Mouse (Mus musculus) layer of hippocampus, adult 11-12 months (tissue): ENCODE data around the gene Lin7a.
A peak's percentile ranks its signal among the peaks of the same experiment; 100 is the strongest.

Experiments
- DNase-seq: peaks from one replicate; pipeline ENCODE4 v3.0.0; 2022; ENCODE audit warnings: low spot score

Lin7a gene

DNA sequence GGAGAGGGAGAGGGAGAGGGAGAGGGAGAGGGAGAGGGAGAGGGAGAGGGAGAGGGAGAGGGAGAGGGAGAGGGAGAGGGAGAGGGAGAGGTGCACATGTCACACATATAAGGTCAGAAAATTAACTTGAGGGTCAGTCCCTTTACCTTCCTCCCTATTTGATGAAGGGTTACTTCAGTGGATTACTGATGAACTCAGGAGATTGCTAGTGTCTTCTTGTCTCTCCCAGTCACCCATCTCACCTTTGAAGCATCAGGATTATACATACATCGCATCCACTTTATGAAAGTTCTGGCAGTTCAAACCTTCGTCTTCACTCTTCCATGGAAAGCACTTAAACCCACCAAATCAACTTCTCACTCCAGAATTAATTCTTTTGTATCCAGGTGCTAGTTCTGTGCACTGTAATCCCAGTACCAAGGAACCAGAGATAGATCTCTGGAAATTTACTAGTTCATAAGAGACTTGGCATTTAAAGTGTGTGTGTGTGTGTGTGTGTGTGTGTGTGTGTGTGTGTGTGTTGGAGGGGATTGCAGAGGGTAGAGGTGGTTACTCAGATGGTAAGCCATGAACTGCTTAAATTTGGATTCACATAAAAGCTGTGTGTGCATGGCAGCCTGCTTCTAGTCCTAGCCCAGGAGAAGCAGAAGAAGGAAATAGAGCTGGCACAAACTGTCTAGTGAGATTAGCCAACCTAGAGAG lies 19.5 kb upstream of the Lin7a start:
- DNase-seq: no peak

DNA sequence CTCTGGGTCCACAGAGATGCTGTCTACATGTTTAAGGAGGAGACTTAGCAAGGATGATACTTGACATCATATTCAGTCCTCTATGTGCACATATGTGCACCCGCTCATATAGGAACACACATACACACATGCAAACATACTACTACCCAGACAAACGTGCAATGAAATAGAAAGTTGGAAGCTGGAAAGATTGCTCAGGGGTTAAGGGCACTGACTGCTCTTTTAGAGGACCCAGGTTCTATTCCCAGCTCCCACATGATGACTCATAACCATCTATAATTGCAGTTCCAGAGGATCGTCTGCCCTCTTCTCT lies 19.0 kb upstream of the Lin7a start:
- DNase-seq: no peak

DNA sequence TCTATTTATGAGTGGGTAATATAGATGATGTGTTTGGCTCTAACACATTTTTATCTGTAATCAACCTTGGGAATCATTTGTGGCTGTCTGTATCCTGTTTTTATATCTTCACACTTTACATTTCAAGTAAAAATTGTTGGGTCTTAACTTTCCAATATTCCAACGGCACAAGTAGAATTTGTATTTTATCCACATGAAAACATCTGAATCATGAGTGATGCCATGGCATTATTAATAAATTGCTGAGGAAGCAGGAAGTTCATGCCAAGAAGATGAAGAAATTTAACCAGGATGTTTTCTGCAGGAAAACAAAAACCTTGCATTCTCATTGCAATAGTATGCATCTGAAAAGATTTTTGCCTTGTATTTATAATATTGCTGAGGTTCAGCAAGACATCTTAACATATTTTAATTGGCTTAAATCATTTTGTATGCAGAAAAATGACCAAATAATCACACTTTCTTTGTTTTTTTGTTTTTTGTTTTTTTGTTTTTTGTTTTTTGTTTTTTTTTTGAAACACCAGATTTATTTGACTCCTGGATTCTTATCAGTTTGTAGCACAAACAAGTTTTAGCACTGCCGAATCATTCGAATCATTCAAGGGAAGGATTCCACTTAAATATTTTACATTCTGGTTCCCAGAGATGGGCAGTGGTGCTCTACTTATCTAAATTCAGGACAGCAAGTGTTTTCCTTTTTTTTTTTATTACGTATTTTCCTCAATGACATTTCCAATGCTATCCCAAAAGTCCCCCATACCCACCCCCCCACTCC lies 18.1 kb upstream of the Lin7a start:
- no peak for DNase-seq

DNA sequence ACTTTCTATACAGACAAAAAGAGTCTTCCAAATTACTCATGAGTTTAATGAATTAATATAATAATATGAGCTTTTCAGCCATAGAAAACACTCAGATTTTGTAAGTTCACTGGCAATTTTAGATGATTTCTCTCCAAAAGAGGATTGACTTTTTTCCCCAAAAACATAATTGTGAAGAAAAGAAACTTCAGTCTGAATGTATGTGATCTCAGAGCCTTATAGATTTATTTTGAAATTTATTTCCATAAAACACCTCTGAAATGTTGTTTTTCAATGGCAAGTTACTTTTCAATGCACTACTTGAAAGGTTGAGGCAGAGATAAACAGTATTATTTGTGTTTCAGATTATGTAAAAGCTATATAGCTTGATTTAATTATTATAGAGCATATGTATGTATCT lies 16.8 kb upstream of the Lin7a start:
- no peak for DNase-seq

DNA sequence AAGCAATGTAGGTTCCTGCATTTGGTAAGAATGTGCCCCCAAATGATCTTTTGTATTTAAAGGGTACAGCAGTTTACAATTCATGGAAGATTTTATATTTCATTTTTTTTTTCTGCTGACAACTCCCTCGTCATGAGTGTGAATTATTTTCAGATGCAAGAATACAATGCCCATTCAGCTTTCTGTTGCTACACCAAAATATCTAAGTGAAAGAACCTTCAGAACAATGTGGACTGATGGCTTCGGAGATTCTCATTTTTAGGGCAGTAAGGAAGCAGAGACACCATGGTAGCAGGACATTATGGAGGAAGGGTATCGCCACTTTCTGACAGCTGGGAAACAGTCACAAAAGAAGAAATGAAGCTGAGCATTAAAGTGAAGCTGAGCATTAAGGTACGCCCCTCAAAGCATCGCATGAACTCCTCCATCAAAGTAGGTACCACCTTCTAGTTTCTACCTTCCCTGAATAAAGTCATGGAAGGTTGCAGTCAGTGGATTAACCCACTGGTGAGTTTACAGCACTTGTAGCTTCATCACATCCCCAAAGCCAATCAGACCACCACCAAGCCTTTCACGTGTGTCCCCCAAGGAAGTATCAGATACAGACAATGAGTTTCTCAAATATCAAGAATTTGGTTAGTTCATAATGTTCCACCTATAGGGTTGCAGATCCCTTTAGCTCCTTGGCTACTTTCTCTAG lies 16.0 kb upstream of the Lin7a start:
- no peak for DNase-seq

DNA sequence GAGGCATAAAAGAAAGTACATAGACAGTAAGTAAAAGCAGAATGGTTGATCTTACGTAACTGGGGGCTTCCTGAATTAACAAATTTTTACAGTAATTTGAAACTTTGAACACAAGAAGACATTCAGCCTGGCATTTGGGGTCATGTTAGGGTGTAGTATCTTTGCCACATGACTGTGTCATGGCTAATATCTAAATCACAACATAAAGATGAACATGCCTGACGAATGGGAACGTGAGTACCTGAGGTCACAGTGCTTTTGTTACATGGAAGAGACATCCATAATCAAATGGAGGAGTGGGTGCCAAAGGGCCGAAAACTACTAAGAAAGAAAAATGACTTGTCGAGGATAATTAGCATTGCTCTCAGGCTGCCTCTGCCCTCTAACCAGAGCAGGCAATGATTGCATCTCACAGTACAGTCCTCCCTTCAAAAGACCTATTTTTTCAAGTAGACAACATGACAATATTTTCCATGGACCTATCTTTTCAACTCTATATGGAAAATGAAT lies 15.0 kb upstream of the Lin7a start:
- DNase-seq: no peak

DNA sequence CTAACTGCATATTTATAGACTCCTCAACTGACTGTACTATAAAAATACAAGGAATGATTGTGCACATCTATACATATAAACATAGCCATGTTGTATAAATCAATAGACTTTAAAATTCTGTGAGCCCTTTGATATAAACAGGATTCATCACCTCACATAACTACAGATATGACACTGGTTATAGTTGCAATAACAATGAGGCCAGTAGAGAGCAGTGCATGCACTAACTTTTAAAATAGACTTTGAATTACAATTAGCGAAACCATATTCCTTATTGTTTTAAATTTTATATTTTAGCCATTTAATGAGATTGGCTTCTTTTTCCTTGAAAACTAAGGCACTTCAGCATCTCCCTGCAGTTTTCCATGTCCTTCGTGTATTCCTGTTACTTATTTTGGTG lies 11.1 kb upstream of the Lin7a start:
- DNase-seq: no peak

DNA sequence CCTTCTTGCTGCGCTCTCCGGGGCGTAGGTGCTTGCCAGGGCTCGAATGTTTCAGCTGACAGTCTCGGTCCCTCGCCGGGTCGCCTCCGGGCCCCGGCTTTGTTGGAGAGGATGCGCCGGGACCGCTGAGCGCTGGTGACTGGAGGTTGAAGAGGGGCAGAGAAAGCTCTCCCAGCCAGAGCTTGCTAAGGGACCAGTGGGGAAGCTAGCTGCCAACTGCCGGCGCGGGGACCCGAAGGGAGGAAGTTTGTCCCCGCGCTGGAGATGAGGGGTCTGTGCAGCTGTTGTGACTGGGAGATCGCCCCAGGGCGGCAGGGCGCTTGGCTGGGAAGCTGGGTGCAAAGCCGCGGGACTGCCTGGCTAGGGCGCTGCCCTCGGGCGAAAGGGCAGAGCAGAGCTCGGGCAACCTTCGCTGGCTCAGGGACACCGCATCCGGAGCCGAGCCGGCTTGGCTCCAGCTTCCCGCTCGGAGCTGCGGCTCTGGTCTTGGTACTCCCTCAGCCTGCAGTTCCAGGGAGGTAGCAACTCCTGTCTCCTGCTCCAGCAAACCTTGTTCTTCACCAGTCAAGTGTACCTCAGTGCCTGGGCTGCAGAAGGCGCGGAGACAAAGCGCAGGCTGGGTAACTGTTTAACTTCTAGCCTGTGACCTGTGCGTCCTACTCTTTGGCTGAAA lies 781 bp downstream of the Lin7a start:
- DNase-seq: peak; percentile 23

DNA sequence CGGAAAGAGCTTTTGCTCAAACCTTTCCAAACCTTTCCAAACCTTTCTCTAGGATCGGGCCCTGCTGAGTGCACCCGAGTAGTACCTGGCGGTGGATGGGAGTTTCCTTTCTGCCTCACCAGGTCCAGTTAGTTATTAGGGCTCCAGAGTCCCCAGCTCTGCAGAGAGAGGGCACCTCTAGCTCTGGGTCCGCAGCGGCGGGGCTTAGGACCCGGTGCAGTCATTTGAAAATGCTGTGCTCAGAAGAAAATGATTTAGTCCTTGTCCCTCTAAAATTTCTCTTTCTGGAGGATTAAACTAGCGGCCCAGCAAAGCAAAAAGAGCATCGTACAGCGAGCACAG lies 1.3 kb downstream of the Lin7a start:
- DNase-seq: peak; percentile 14

DNA sequence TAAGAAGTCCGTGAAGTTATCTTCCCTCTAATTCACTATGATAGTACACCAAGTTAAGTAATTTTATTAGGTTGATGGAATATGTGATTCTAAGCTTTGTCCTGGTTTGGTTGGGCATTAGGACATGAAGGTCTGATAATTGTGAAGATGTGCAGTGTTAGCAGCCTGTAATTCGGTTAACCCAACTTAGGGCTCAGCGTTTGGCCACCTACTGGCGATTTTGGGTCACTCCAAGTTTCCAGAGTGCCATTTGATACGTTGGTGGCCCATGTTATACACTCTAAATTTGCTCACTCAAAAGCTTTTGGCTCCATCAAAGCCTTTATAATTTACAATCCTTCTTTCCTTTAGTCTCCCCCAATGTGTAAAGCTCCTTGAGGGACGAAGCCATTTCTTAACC lies 2.4 kb downstream of the Lin7a start:
- DNase-seq: no peak

DNA sequence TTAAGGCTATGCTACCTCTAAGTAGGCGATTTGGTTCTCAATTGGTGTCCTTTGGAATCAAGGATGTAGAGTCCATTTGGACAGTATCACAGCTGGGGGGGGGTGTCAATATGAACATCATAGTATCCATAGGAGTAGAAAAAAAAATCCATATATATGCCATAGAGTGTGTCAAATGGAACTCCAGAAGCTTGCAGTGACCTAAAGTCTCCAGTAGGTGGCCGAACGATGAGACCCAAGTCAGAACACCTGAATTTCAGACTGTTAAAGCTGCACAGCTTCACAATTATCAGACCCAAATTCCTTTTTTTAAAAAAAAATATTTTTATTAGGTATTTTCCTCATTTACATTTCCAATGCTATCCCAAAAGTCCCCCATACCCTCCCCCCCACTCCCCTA lies 3.3 kb downstream of the Lin7a start:
- no peak for DNase-seq

DNA sequence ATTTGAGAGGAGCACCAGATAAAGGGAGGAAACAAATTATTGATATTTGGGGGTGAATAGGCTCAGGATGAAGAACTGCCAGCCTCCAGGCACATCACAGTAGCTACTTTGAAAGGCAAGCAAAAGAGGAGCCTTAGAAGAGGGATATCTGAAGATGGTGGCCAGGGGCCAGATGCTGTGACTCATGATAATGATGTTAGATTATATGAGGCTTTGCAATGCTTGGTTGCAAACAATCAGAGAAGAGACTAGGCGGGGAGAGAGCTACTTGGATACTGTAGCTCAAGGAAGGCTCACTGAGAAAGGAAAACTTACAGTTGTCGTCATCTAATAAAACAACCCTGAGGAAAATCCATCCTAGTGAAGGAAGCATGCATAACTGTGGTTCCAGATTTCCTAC lies 5.2 kb downstream of the Lin7a start:
- no peak for DNase-seq

DNA sequence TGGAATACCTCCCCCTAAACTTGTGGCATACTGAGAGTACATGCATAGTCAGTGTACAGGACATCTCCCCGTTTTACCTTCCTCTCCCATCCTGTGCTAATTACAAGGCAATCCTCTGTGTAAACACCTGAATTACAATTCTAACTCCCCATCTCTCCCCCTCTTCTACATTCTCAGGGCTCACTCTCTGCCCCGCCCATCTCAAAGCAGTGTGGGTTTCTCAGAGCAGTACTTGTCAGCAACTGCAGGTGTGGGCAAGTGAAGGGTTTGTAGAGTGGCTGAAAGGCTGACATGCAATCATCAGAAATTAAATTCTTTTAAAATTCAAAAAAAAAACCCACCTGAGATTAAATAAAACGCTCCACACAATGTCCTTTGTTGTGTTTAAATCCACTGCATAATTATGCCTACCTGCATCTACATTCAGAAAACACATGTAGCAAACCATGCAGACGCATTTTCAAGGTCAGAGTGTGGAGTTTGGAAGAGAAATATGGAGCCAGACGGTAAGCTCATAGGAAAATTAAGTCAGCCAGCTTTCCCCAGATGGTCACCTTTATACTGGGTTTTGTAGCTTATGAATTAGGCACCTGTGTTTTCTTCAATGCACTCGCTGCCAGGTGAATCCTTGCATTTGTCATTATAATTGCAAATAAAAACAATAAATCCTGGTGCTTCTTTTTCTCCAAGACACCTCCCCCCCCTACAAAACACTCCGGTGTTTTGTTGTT lies 22.6 kb downstream of the Lin7a start:
- no peak for DNase-seq

DNA sequence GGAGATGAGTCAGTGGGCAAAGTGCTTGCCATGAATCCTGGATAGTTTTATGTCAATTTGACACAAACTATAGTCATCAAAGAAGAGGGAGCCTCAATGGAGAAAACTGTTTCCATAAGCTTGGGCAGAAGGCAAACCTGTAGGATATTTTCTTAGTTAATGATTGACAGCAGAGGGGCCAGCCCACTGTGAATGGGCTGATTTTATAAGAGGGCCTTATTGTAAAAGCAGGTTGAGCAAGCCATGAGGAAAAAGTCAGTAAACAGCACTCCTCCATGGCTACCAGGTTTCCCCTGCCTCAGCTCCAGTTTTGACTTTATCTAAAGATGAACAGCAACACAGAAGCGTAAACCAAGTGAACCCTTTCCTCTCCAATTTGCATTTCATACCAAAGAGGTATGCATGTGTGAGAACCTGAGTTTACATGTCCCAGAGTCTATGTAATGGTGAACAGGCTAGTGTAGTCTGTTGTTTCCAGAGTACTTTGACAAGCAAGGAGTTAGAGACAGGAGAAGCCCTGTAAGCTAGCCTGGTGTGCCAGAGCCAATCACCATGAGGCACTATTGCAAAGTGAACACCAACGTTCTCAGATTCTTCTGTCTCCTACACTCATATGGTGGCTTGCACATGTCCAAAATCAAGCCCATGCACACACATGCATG lies 29.2 kb downstream of the Lin7a start:
- DNase-seq: no peak

DNA sequence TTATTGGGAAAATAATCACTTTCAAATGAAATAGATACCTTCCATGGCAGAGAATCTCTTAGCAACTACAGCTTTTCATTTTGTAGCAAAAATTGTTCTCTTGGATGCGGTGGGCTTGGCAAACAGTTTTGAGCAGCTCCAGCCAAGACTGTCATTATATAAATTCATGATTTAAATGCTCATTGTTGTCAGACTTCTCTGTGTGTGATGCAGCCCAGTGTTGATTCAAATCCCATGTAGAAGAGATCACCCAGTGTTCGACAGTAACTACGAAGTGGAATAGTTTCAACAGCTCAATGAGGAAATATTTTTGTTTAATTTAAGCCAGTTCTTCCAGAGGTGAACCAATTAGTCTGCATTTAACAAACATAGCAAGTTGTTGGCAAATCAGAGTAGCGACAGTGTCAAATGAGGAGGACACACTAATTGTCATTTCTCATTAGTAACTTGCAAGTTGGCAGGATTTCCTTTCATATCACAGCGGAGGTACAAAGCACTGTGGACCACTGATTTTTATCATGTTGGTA lies 39.5 kb downstream of the Lin7a start:
- no peak for DNase-seq

DNA sequence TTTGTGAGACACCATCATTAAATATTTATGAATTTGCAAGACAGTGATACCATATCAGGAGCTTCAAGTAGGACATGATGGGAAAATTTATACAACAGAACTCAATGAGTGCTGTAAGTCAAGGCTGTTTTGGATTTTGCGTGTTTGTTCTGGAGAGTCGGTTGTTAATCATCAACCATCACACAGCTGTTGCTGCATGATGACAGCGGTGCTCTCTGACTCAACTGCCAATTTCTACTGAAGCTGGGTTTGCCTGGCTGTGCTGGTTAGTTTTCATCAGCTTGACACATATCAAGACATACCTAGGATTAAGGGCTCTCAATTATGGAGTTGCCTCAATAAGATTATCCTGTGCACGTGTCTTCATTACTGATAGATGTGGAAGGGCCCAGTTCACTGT lies 41.1 kb downstream of the Lin7a start:
- no peak for DNase-seq

DNA sequence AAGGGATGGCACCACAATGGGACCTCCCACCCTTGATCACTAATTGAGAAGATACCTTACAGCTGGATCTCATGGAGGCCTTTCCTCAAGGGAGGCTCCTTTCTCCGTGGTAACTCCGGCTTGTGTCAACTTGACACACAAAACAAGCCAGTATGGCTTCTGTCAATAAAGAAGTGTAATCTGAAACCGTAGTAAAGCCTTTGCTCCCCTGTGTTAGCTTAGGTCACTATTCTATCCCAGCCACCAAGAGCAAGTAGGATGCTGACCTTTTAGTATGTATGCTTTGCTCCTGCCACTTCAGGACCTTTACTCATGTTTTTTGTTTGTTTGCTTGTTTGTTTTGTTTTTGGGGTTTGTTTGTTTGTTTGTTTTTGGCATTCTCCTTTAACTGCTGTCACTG lies 41.9 kb downstream of the Lin7a start:
- no peak for DNase-seq

DNA sequence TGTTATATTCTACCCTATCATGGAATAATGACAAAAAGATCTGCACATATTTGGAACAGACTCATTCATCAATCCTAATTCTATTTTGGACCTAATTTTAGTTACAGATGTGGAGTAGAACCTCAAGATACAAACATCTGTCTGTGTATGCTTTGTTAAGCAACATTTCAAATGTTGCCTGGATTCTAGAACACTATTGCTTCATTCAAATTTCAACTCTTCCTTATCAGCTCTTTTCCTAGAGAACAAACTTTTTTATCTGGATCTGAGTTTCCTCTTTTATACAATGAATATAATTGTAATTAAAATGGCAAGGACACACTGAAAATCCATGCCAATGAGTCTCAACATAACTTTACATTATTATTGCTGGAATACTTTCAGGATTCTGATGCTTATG lies 43.8 kb downstream of the Lin7a start:
- no peak for DNase-seq

DNA sequence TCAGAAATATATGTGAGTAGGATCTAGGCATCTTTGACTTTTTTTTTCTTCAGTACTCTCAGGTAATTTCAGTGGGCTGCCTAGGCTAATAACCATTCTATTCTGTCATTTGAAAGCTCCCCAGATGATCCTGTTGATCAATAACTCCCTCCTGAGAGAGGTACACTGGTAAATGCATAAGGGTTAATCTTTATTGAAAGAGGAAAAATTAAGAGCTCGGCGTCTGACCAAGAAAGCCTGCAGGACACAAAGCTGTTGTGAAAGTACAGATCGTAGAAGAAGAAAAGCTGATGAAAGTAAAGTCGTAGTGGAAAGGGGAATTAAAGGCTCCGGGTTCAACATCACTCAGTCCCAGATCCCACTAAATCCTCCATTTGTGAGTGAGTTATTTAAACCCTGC lies 44.2 kb downstream of the Lin7a start:
- DNase-seq: no peak

DNA sequence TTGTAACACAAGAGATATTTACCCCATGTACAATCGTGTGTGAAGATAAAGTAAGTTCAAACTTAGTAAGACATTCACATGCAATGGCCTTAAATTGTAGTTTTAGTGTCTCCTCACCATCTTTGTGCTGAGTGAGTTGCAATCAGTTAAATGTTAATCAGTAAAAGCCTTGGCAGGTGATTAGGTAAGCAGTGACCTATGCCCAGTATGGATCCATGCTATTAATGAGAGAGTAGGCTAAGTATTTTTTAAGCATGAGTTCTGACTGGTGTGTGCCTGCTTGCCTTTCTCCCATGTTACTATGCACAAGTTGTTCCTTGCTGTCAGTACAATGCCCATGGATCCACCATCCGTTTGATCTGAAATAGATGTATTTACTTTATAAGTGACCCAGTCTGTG lies 44.6 kb downstream of the Lin7a start:
- DNase-seq: no peak

DNA sequence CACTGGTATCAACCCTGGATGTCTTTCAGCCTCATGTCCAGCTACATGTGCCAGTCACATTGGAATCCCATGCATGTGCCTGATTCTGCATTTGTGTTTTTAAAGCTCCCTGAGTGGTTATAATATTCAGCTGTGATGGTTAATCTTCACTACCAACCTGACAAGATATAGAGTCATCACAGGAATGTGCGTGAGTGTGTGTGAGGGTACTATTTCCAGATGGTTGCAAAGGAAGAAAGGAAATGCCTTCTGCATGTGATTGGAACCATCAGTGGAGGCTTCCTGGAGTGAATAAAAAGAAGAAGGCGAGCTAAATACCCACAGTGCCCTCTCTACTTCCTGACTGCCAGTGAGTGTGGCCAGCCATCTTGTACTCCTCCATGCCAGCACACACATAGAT lies 48.2 kb downstream of the Lin7a start:
- DNase-seq: no peak
